Mouse (Mus musculus) neutrophil, adult 5-6 weeks (primary cell): ENCODE results near the gene Isoc2a. TPM values are rescaled to one million over a fixed set of nuclear protein-coding genes. Genes with fewer than 3 reads are reported as not detected.

Experiments
- ATAC-seq: fragments of 151-379, 151-347 bp; 2 replicates; pipeline ENCODE4 v1.8.0; 2017; ENCODE audit warnings: mild to moderate bottlenecking, moderate TSS enrichment; ENCODE audit not compliant: insufficient number of reproducible peaks, poor library complexity, low FRiP score, severe bottlenecking; ENCODE audit errors: extremely low read depth
- total RNA-seq: library from RNA; stranded (forward); fragments of 200-1000 nt; gene quantifications from 2 replicates; pipeline ENCODE4 v1.2.3, GENCODE M21; 2017

The Isoc2a gene
- total RNA-seq, 1 experiment from 2014 or later: 4.0 TPM

- ATAC-seq: no peak
These were observed 35.3 kb downstream of the Isoc2a start for GRCm38 (mm10) chr7:4912248-4912647.

- peak; percentile 87 for ATAC-seq
These were observed 38.2 kb downstream of the Isoc2a start, which contains the start of gene Zfp628 for GRCm38 (mm10) chr7:4915007-4915665. Gene Zfp628, plus strand, starts transcription at chr7:4915217.

- ATAC-seq: no peak
These were observed 38.9 kb downstream of the Isoc2a start for GRCm38 (mm10) chr7:4915669-4916416.

- no peak for ATAC-seq
These were observed 40.5 kb downstream of the Isoc2a start for GRCm38 (mm10) chr7:4917494-4917893.

- ATAC-seq: no peak
These were observed 41.7 kb downstream of the Isoc2a start for GRCm38 (mm10) chr7:4918681-4919080.

GRCm38 (mm10) chr7:4919096-4919495, 42.1 kb downstream of the Isoc2a start:
- ATAC-seq: no peak

GRCm38 (mm10) chr7:4919971-4920370, 43.0 kb downstream of the Isoc2a start:
- no peak for ATAC-seq

GRCm38 (mm10) chr7:4920496-4920895, 43.5 kb downstream of the Isoc2a start:
- ATAC-seq: no peak

- no peak for ATAC-seq
These were observed 44.2 kb downstream of the Isoc2a start for GRCm38 (mm10) chr7:4920976-4921823.

GRCm38 (mm10) chr7:4921824-4922482, 45.0 kb downstream of the Isoc2a start, which contains the start of gene Nat14:
Gene Nat14, plus strand, starts transcription at chr7:4922028.
- ATAC-seq: no peak

GRCm38 (mm10) chr7:4922508-4922907, 45.6 kb downstream of the Isoc2a start:
- no peak for ATAC-seq

- no peak for ATAC-seq
These were observed 46.1 kb downstream of the Isoc2a start for GRCm38 (mm10) chr7:4922931-4923565.

- no peak for ATAC-seq
These were observed 46.8 kb downstream of the Isoc2a start for GRCm38 (mm10) chr7:4923586-4924364.

GRCm38 (mm10) chr7:4924483-4924882, 47.5 kb downstream of the Isoc2a start:
- no peak for ATAC-seq

- ATAC-seq: no peak
These were observed 47.9 kb downstream of the Isoc2a start for GRCm38 (mm10) chr7:4924891-4925301.

GRCm38 (mm10) chr7:4925441-4926381, 48.8 kb downstream of the Isoc2a start, which contains the start of gene Ssc5d:
Gene Ssc5d, plus strand, starts transcription at chr7:4925785.
- ATAC-seq: no peak

- ATAC-seq: no peak
These were observed 49.9 kb downstream of the Isoc2a start for GRCm38 (mm10) chr7:4926849-4927248.
